Mouse (Mus musculus) stomach, postnatal 0 days (tissue): Measurements from ENCODE around the gene Sirt2. TPM values are rescaled to one million over a fixed set of nuclear protein-coding genes. Genes with fewer than 3 reads are reported as not detected.

ENCODE experiments used
- ATAC-seq: fragments of 200-750 bp; cut with Nextera tagmentation; 2 replicates; pipeline ENCODE4 v1.8.0; 2017; ENCODE audit not compliant: low FRiP score, low TSS enrichment
- DNase-seq: peaks from one replicate; pipeline ENCODE4 v3.0.0-alpha.2; 2016; ENCODE audit warnings: low spot score
- H3K27ac ChIP-seq: fragments of 300-500 bp; sonication (generic); replicated peaks from 2 replicates; pipeline ENCODE4 v1.5.1; 2014; ENCODE audit warnings: mild to moderate bottlenecking, control low read depth
- H3K27me3 ChIP-seq: fragments of 300-500 bp; sonication (generic); 2 replicates; pipeline ENCODE4 v1.6.1; 2014; ENCODE audit warnings: low read length; ENCODE audit not compliant: control insufficient read depth, insufficient read depth
- H3K36me3 ChIP-seq: fragments of 300-500 bp; sonication (generic); 2 replicates; pipeline ENCODE4 v1.6.1; 2014; ENCODE audit warnings: low read length, mixed read lengths; ENCODE audit not compliant: control insufficient read depth, insufficient read depth
- H3K4me1 ChIP-seq: fragments of 300-500 bp; sonication (generic); replicated peaks from 2 replicates; pipeline ENCODE4 v1.6.1; 2014; ENCODE audit warnings: antibody characterized with exemption; ENCODE audit not compliant: control insufficient read depth, insufficient read depth
- H3K4me2 ChIP-seq: fragments of 300-500 bp; sonication (generic); replicated peaks from 2 replicates; pipeline ENCODE4 v1.6.1; 2014; ENCODE audit warnings: low read depth, mild to moderate bottlenecking, control low read depth, moderate library complexity
- H3K4me3 ChIP-seq: fragments of 300-500 bp; sonication (generic); 2 replicates; pipeline ENCODE4 v1.5.1; 2014; ENCODE audit warnings: low read depth, low read length, control low read depth
- H3K9ac ChIP-seq: fragments of 300-500 bp; sonication (generic); 2 replicates; pipeline ENCODE4 v1.6.1; 2014; ENCODE audit warnings: mild to moderate bottlenecking, low read length, control low read depth, mixed read lengths
- H3K9me3 ChIP-seq: fragments of 300-500 bp; sonication (generic); 2 replicates; pipeline ENCODE4 v1.6.1; 2016; ENCODE audit warnings: low read length; ENCODE audit not compliant: control insufficient read depth
- CTCF ChIP-seq: IDR thresholded peaks from 2 replicates; pipeline ENCODE4 v1.5.1; 2016; ENCODE audit warnings: antibody characterized with exemption, low read depth, mild to moderate bottlenecking, moderate library complexity
- EP300 ChIP-seq: optimal IDR thresholded peaks from 2 replicates; pipeline ENCODE3; 2016; ENCODE audit warnings: antibody characterized with exemption
- WGBS: fragments of 180-500 bp; shearing (Covaris S2); extraction: QIAGEN DNeasy Blood & Tissue Kit; methylation state at CpG from one replicate; pipeline ENCODE4 v1.1.7; 2014; 5-methylcytosine and 5-hydroxymethylcytosine counted together
- polyA plus RNA-seq: library from polyadenylated mRNA; unstranded; fragments of >200 nt; fragmentation: Nextera tagmentation; extraction: Ambion mirVana; gene quantifications from 2 replicates; pipeline ENCODE4 v1.2.1, GENCODE M21; 2015

Gene Sirt2
- polyA plus RNA-seq, 1 experiment from 2014 or later, result 35.3 TPM

- no peak for TF ChIP-seq CTCF
- no peak for TF ChIP-seq EP300
- Histone ChIP-seq H3K4me3 (no peak within 1 kb of the TSS), H3K9ac (0 out of 2 replicates have a peak within 1 kb of the TSS, but pooled peaks have one; percentile 27), H3K9me3 (no peaks in the 10 kb centered on the region), H3K27me3 (no peaks in the 10 kb centered on the region), H3K27ac (0 out of 2 replicates have a peak within 1 kb of the TSS, but pooled peaks have one; percentile 24), H3K36me3 (peaks cover 3% of the 10 kb centered on the region; the same call in 1 of the 2 replicates), H3K4me1 (no peaks in the 10 kb centered on the region; the same call in 1 of the 2 replicates), H3K4me2 (no peak within 1 kb of the TSS)
- ATAC-seq (no peak), DNase-seq (no peak)
- WGBS, result 61% methylated on average over 5 of the region's 5 CpGs
Observed at GRCm38 (mm10) chr7:28788307-28789195, 22.0 kb downstream of the Sirt2 start, which contains the start of gene Rinl. TSS of gene Rinl (plus strand) at chr7:28788969.

- H3K27ac ChIP-seq, result 0 out of 2 replicates have a peak overlapping the region, but pooled peaks have one; percentile 24
- WGBS, result 39% methylated on average over 3 of the region's 3 CpGs
- no peak for DNase-seq
Observed at GRCm38 (mm10) chr7:28789235-28789634, 22.7 kb downstream of the Sirt2 start.

GRCm38 (mm10) chr7:28790066-28790806 lies 23.7 kb downstream of the Sirt2 start:
- WGBS, result 57% methylated on average over 8 of the region's 8 CpGs
- no peak overlapping the region for H3K4me2 ChIP-seq
- DNase-seq, result no peak
- H3K4me3 ChIP-seq, result no peak overlapping the region
- TF ChIP-seq EP300 (no peak), CTCF (peak; percentile 68)
- no peak overlapping the region for H3K9ac ChIP-seq
- peaks cover 3% of the 10 kb centered on the region; the same call in 1 of the 2 replicates for H3K36me3 ChIP-seq
- no peaks in the 10 kb centered on the region for H3K9me3 ChIP-seq
- H3K27me3 ChIP-seq, result no peaks in the 10 kb centered on the region
- no peaks in the 10 kb centered on the region; the same call in 1 of the 2 replicates for H3K4me1 ChIP-seq
- ATAC-seq, result peak; percentile 13; the same call in 1 of the 2 replicates
- no peak overlapping the region for H3K27ac ChIP-seq

More at GRCm38 (mm10) chr7:28789235-28789634, 22.7 kb downstream of the Sirt2 start:
- no peak overlapping the region for H3K4me3 ChIP-seq
- H3K4me2 ChIP-seq, result no peak overlapping the region
- H3K27me3 ChIP-seq, result no peaks in the 10 kb centered on the region
- no peaks in the 10 kb centered on the region for H3K9me3 ChIP-seq
- no peaks in the 10 kb centered on the region; the same call in 1 of the 2 replicates for H3K4me1 ChIP-seq
- ATAC-seq, result no peak
- no peak for TF ChIP-seq EP300
- TF ChIP-seq CTCF, result no peak
- peaks cover 3% of the 10 kb centered on the region; the same call in 1 of the 2 replicates for H3K36me3 ChIP-seq
- H3K9ac ChIP-seq, result 0 out of 2 replicates have a peak overlapping the region, but pooled peaks have one; percentile 27

GRCm38 (mm10) chr7:28791706-28792105 lies 25.2 kb downstream of the Sirt2 start:
- Histone ChIP-seq H3K9ac (no peak overlapping the region), H3K4me1 (no peaks in the 10 kb centered on the region; the same call in 1 of the 2 replicates), H3K9me3 (no peaks in the 10 kb centered on the region), H3K4me2 (no peak overlapping the region), H3K4me3 (no peak overlapping the region), H3K27me3 (no peaks in the 10 kb centered on the region), H3K27ac (no peak overlapping the region), H3K36me3 (no peaks in the 10 kb centered on the region; the same call in 1 of the 2 replicates)
- TF ChIP-seq EP300, result no peak
- TF ChIP-seq CTCF, result no peak
- DNase-seq (no peak), ATAC-seq (no peak)

GRCm38 (mm10) chr7:28792391-28793185 lies 26.1 kb downstream of the Sirt2 start:
- DNase-seq (no peak), ATAC-seq (no peak)
- H3K4me3 ChIP-seq, result no peak overlapping the region
- no peaks in the 10 kb centered on the region for H3K9me3 ChIP-seq
- H3K36me3 ChIP-seq, result no peaks in the 10 kb centered on the region; the same call in 1 of the 2 replicates
- H3K4me2 ChIP-seq, result no peak overlapping the region
- TF ChIP-seq EP300 (no peak), CTCF (no peak)
- WGBS, result 65% methylated on average over 13 of the region's 14 CpGs
- no peak overlapping the region for H3K27ac ChIP-seq
- no peaks in the 10 kb centered on the region for H3K27me3 ChIP-seq
- no peak overlapping the region for H3K9ac ChIP-seq
- no peaks in the 10 kb centered on the region; the same call in 1 of the 2 replicates for H3K4me1 ChIP-seq
